Mouse (Mus musculus): ENCODE measurements around the gene Tprgl.

The Tprgl gene

DNA sequence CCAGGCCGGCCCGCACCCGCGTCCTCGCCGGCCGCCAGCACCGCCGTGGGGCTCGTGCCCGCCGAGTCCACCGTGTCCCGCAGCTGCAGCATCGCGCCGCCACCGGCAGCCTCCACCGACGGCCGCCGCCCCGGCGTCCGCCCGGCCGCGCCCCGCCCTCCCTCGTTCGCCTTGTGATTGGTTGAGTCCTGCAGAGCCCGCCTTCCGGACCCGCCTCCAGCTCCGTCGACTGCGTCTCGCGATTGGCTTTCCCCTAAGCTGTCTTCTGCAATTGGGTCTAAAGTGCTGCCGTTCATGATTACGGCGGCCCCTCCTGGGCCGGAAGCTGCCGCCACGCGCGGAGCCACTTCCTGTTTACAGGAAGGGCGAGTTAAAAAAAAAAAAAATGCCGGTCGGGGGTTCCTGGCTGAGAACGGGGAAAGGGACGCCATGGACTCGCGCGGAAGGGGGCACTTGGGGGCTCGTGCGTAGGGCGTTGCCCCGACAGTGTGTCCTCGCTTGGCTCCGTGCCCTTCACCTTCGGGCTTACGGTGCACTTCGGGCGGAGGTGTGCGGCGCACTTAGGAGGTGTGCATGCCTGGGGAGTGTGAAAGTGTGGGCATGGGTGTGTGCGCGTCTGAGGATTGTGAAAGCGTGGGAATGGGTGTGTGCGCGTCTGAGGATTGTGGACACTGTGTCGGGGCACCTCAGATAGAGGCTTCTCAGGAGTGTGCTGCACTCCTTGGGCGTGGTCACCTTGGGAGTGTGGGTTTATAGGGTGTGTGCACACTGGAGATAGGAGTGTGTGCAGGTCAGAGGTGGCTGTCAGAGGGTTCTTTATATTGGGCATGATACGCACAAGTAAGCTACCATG is at the start of gene Tprgl:
TSS of gene Tprgl (minus strand) at position 129 of the 853 bp plus-strand sequence.
- peak; percentile 92 for DNase-seq (ENCODE audit: extremely low read depth, low read depth)

- DNase-seq (ENCODE audit: extremely low read depth, low read depth) = no peak
These were observed 49.4 kb upstream of the Tprgl start for GRCm38 (mm10) chr4:154209825-154210224.

- DNase-seq (ENCODE audit: extremely low read depth, low read depth) = no peak
These were observed 48.6 kb upstream of the Tprgl start for GRCm38 (mm10) chr4:154209054-154209453.

GRCm38 (mm10) chr4:154207261-154207660 is 46.8 kb upstream of the Tprgl start:
- DNase-seq (ENCODE audit: extremely low read depth, low read depth) = no peak

- no peak for DNase-seq (ENCODE audit: extremely low read depth, low read depth)
These were observed 44.9 kb upstream of the Tprgl start for GRCm38 (mm10) chr4:154205392-154205791.

- no peak for DNase-seq (ENCODE audit: extremely low read depth, low read depth)
These were observed 44.1 kb upstream of the Tprgl start for GRCm38 (mm10) chr4:154204532-154204931.

- no peak for DNase-seq (ENCODE audit: extremely low read depth, low read depth)
These were observed 41.0 kb upstream of the Tprgl start for GRCm38 (mm10) chr4:154201511-154201910.

- DNase-seq (ENCODE audit: extremely low read depth, low read depth) = no peak
These were observed 38.0 kb upstream of the Tprgl start for GRCm38 (mm10) chr4:154198377-154198961.

DNA sequence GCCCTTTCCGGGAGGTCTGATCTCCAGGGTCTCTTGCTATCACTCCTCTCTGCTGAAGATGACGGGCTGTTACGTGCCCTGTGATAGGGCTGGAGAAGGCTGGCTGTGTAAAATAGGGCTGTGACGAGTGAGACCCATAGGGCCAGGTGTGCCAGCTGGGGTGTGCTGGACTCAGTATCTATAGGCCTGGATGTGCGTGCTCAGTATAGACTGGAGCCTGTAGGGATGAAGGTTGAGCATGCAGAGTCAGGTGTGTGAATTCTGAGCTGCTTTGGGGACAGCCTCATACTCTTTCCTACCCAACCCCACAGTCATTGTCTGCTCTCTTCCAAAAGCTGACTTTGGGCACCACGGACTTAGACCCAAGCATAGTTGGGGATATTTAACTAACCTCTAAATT is 37.5 kb upstream of the Tprgl start:
- no peak for DNase-seq (ENCODE audit: extremely low read depth, low read depth)

DNA sequence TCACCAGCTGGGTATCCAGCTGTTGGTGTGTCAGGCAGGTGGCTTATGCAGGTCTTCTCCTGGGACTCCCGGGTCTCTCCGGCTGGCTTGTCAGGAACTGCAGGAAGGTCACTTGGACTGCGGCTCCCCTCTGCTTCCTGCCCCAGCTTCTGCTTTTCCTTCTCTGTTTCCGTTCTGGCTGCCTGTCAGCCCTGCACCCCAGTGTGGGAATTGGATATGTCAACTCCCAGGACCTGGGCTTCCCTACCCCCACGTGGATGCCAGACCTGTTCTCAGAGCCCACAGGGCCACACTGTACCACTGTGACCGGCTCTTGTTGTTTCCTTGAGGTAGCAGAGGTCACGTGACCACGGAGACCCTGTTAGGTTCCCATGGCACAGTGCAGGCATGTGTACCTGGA is 28.5 kb upstream of the Tprgl start:
- no peak for DNase-seq (ENCODE audit: extremely low read depth, low read depth)

DNA sequence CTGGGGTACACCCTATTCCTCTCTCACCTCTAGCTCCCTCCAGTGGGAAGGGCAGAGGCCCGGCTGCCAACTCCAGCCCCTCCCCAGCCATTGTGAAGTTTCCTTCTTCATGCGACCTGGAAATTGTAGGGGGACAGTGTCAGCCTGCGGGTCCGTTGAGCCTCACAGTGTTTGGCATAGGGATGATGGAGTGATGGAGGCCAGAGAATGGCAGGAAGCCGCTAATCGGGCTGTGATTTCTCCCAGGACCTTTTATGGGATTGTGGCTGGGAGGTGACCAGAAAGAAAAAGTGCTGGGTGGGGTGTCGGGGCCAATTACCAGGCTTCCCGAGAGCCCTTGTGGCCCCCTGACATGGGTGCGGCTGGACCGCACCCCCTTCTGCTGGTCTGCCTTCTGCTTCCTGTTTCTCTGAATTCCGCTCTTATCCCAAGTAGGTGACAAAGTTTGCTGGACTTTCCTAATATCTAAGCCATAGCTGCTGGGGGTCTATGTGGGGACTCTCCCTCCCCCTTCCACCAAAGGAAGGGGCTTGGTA is 25.6 kb upstream of the Tprgl start:
- no peak for DNase-seq (ENCODE audit: extremely low read depth, low read depth)

GRCm38 (mm10) chr4:154185001-154185400 is 24.5 kb upstream of the Tprgl start:
- DNase-seq (ENCODE audit: extremely low read depth, low read depth) = no peak

DNA sequence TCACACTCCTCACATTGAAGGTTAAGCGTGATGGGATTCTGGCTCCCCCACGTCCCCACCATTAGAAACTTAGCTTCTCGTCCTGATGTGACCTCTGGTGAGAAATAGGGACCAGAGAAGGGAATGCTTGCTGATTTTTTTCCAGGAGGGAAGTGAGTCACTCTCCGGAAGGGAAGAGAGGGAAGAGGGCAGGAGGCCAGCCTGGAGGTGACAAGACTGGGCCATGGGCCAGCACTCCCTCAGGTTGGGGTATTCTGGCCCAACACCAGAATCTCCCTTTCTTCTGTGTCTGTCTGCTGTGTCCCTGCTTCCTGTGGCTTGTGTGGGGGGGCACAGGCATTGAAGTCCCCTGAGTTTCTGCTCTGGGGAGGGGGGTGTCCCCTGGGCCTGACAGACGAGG is 23.1 kb upstream of the Tprgl start:
- no peak for DNase-seq (ENCODE audit: extremely low read depth, low read depth)

DNA sequence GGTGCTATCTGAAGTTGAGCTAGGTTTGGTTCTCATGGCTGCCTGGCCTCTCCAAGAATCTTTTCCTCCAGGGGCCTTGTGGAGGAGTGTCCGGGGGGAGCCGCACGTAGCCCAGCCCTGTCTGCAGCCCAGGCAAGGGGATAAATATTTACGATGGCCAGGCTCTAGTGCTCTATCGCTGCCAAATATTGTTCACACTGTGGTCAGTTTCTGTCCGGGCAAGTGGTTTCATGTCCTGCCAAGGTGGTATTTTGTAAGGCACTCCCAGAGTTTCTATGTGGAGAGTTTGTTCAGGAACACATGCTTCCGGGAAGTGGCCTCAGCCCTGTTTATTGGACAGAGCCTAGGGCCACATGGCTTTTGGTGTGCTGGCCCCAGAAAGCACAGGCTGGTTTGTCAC is 20.5 kb upstream of the Tprgl start:
- no peak for DNase-seq (ENCODE audit: extremely low read depth, low read depth)

DNA sequence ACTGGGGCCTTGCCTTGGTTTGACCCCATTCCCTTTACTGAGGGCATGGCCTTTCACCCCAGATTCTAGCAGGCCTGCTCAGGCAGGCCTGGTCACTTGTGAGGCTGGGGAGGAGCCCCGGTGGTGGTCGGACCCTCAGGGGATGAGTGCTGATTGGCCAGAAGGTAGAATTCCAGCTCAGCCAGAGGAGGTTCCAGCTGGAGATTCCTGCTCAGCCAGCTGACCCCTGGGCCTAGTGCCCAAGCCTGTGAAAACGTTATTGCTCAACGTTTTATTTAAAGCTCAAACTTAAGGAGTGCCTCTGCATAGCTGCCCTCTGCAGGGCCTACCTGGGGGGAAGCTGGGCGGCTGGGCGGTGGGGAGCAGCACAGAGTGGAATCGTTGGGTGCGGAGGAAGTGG is 16.8 kb upstream of the Tprgl start:
- no peak for DNase-seq (ENCODE audit: extremely low read depth, low read depth)

DNA sequence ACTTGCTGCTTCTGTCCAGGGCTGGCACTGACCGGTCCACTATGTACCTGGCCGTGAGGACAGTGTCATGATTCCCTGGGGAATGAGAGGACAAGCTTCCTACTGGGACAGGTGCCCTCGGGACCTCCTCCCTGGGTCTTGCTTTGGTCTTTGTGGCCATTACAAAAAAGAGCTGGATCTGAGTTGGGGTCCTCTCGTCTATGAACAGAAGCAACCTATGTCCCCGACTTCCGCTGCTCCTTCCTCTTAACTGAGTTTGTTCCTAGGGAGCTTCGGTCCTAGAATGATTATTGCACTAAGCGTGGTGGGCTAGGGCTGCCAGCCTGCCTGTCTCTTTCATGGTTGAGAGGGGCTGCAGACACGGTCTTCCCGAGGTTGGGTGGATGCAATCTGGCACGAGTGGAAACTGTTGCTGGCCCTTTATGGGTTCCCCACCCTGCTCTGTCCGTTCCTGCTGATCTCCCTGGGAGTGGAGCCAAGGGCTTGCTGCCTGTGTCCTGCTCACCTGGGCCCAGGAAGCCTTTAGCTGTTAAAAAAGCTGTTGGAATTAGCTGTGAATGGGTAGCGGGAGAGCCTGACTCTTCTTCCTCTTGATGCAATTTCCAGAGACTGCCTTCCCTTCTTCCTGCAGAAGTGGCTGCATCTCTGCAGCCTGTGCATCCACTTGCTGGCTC is 11.6 kb upstream of the Tprgl start:
- DNase-seq (ENCODE audit: extremely low read depth, low read depth) = no peak

GRCm38 (mm10) chr4:154171151-154171930 is 10.9 kb upstream of the Tprgl start:
- DNase-seq (ENCODE audit: extremely low read depth, low read depth) = no peak

- no peak for DNase-seq (ENCODE audit: extremely low read depth, low read depth)
These were observed 10.2 kb upstream of the Tprgl start, which contains the start of gene Megf6 for GRCm38 (mm10) chr4:154170506-154171150. Megf6 (plus strand) TSS chr4:154170730.

GRCm38 (mm10) chr4:154170021-154170420 is 9.6 kb upstream of the Tprgl start:
- no peak for DNase-seq (ENCODE audit: extremely low read depth, low read depth)

DNA sequence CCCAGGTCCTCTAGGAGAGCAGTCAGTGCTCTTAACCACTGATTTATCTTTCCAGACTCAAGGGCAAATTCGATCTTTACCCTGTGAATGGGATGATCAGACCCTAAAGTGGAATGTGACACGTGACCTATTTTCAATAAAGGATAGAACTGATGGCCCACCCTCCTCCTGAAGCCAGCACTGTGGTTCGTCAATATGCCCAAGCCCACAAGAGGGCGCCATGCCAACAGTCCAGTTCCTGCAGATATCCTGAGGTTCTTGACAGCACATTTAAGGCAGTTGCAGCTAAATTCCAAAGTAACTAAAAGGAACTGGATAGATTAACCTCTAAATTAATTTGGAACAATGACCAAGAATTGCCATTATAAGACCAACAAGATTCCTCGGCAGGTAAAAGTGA is 6.6 kb upstream of the Tprgl start:
- DNase-seq (ENCODE audit: extremely low read depth, low read depth) = no peak

GRCm38 (mm10) chr4:154163296-154163695 is 2.8 kb upstream of the Tprgl start:
- no peak for DNase-seq (ENCODE audit: extremely low read depth, low read depth)

All from MEL-GATA-1-ER (cell line).